Mouse (Mus musculus): Measurements from ENCODE around the gene Retn. TPM values are rescaled to one million over a fixed set of nuclear protein-coding genes. Genes with fewer than 3 reads are reported as not detected.

Retn gene
- polyA plus RNA-seq, 1 experiment = 3.0 TPM

GRCm38 (mm10) chr8:3671980-3672491 lies 16.5 kb downstream of the Retn start, which contains the start of gene Fcor:
TSS of gene Fcor (minus strand) at chr8:3672362.
- no peaks in the 10 kb centered on the region; the same call in 1 of the 2 replicates for H3K4me1 ChIP-seq (ENCODE audit: control insufficient read depth, insufficient read depth, low read length)
- WGBS = under 1% methylated on average over 23 of the region's 23 CpGs
- TF ChIP-seq CTCF (IDR thresholded peaks at IDR 0.05; ENCODE audit: control insufficient read depth, insufficient read depth, low read length) (peak; percentile 95), POLR2A (IDR thresholded peaks at IDR 0.05; ENCODE audit: borderline replicate concordance, control insufficient read depth, low read depth, low read length) (peak; percentile 31; the same call in 1 of the 2 replicates)
- peak within 1 kb of the TSS; percentile 63 for H3K4me3 ChIP-seq (replicated peaks; ENCODE audit: control insufficient read depth, low read depth, low read length)
- H3K27ac ChIP-seq (ENCODE audit: control insufficient read depth, insufficient read depth, low read depth, low read length, poor library complexity) = peak within 1 kb of the TSS; percentile 17

DNA sequence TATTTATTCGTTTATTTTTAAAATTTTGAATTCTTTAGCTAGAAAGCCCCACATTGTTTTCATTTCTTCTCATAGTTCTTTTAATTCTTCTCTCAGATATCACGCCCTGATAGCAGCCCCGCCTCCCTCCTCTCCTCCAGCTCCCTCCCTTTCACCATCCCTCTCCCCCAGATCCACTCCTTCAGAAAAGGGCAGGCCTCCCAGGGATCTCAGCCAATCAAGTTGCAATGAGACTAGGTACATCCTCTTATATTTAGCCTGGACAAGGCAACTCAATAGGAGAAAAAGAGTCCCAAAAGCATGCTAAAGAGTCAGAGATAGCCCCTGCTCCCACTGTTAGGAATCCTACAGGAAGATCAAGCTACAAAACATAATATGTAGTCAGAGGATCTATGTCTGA lies 19.1 kb downstream of the Retn start:
- Histone ChIP-seq H3K4me3 (replicated peaks; ENCODE audit: control insufficient read depth, low read depth, low read length) (no peak overlapping the region), H3K27ac (ENCODE audit: control insufficient read depth, insufficient read depth, low read depth, low read length, poor library complexity) (no peak overlapping the region), H3K4me1 (ENCODE audit: control insufficient read depth, insufficient read depth, low read length) (peaks cover 1% of the 10 kb centered on the region; the same call in 1 of the 2 replicates)
- WGBS = 78% methylated on average over 3 of the region's 3 CpGs
- no peak for TF ChIP-seq CTCF (IDR thresholded peaks at IDR 0.05; ENCODE audit: control insufficient read depth, insufficient read depth, low read length)
- no peak for TF ChIP-seq POLR2A (IDR thresholded peaks at IDR 0.05; ENCODE audit: borderline replicate concordance, control insufficient read depth, low read depth, low read length)

DNA sequence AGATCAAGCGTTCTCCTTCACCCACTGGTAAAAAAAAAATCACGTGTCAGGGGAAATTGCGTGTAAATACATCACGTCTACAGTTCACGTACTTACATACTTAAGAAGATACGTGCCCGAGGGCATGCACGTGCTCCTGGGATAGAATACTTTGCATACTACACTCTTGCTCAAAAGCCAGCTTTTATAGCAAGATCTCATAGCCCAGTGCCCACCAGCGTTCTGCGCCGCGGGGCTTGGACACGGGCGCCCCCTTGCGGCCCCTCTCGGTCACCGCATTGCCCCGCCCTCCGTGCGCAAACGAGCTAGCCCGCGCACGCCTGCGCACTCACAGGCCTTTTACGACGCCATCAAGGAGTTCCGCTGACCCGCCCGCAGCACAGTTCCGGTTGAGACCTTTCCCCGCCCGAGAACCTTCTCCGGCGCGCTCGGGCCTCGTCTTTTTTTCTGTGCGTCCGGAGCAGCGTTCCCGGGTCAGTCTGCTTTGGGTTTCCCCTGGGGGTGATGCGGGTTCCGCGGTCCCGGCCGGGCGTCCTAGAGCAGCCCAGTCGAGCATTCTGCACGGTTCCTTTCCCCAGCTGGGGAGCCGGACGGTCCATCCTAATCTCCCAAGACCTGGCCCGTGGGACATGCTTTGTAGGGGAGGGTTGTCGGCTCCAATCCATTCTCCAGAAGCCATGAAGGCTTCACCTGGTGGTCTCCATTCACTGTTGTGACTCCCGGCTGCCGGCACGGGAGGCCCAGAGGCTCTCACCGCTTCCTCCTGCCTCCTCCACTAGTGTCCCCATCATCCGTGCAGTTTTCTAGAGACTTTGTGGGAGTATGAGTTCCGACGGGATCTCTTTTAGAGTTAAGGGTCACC lies 20.8 kb downstream of the Retn start, which contains the start of gene Trappc5:
Gene Trappc5 (plus strand): TSS at position 169 of the 862 bp plus-strand sequence.
- under 1% methylated on average over 61 of the region's 61 CpGs for WGBS
- peak within 1 kb of the TSS; percentile 99 for H3K4me3 ChIP-seq (replicated peaks; ENCODE audit: control insufficient read depth, low read depth, low read length)
- TF ChIP-seq CTCF (IDR thresholded peaks at IDR 0.05; ENCODE audit: control insufficient read depth, insufficient read depth, low read length) (peak; percentile 86), POLR2A (IDR thresholded peaks at IDR 0.05; ENCODE audit: borderline replicate concordance, control insufficient read depth, low read depth, low read length) (peak; percentile 63; the same call in 1 of the 2 replicates)
- peaks cover 1% of the 10 kb centered on the region; the same call in 1 of the 2 replicates for H3K4me1 ChIP-seq (ENCODE audit: control insufficient read depth, insufficient read depth, low read length)
- peak within 1 kb of the TSS; percentile 95 for H3K27ac ChIP-seq (ENCODE audit: control insufficient read depth, insufficient read depth, low read depth, low read length, poor library complexity)

GRCm38 (mm10) chr8:3676993-3677579 lies 21.5 kb downstream of the Retn start:
- Histone ChIP-seq H3K4me1 (ENCODE audit: control insufficient read depth, insufficient read depth, low read length) (peaks cover 1% of the 10 kb centered on the region; the same call in 1 of the 2 replicates), H3K27ac (ENCODE audit: control insufficient read depth, insufficient read depth, low read depth, low read length, poor library complexity) (peak overlapping the region; percentile 95), H3K4me3 (replicated peaks; ENCODE audit: control insufficient read depth, low read depth, low read length) (peak overlapping the region; percentile 99)
- under 1% methylated on average over 15 of the region's 15 CpGs for WGBS
- TF ChIP-seq POLR2A (IDR thresholded peaks at IDR 0.05; ENCODE audit: borderline replicate concordance, control insufficient read depth, low read depth, low read length) = no peak
- no peak for TF ChIP-seq CTCF (IDR thresholded peaks at IDR 0.05; ENCODE audit: control insufficient read depth, insufficient read depth, low read length)

DNA sequence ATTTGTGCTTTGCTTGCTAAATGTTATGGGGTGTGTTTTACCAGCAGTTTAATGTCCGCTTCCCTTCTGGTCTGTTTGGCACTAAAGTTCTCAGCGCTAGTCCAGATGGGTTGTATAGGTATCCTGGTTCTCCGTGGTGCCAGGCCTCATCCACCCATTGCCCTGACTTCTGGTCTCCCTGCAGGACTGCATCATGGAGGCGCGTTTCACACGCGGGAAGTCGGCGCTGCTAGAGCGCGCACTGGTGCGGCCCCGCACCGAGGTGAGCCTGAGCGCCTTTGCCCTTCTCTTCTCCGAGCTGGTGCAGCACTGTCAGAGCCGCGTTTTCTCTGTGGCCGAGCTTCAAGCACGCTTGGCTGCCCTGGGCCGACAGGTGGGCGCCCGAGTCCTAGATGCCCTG lies 23.3 kb downstream of the Retn start:
- H3K4me3 ChIP-seq (replicated peaks; ENCODE audit: control insufficient read depth, low read depth, low read length) = no peak overlapping the region
- no peak overlapping the region for H3K27ac ChIP-seq (ENCODE audit: control insufficient read depth, insufficient read depth, low read depth, low read length, poor library complexity)
- WGBS = 97% methylated on average over 23 of the region's 23 CpGs
- TF ChIP-seq POLR2A (IDR thresholded peaks at IDR 0.05; ENCODE audit: borderline replicate concordance, control insufficient read depth, low read depth, low read length) (no peak), CTCF (IDR thresholded peaks at IDR 0.05; ENCODE audit: control insufficient read depth, insufficient read depth, low read length) (no peak)
- peaks cover 1% of the 10 kb centered on the region; the same call in 1 of the 2 replicates for H3K4me1 ChIP-seq (ENCODE audit: control insufficient read depth, insufficient read depth, low read length)

DNA sequence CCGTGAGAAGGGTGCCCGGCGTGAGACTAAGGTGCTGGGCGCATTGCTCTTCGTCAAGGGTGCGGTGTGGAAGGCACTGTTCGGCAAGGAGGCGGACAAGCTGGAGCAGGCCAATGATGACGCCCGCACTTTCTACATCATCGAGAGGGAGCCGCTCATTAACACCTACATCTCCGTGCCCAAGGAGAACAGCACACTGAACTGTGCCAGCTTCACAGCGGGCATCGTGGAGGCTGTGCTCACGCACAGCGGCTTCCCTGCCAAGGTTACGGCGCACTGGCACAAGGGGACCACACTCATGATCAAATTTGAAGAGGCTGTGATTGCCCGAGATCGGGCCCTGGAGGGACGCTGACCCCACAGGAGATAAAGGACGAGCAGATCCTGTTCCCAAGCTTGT lies 23.7 kb downstream of the Retn start:
- 92% methylated on average over 23 of the region's 23 CpGs for WGBS
- Histone ChIP-seq H3K4me3 (replicated peaks; ENCODE audit: control insufficient read depth, low read depth, low read length) (no peak overlapping the region), H3K4me1 (ENCODE audit: control insufficient read depth, insufficient read depth, low read length) (peaks cover 1% of the 10 kb centered on the region; the same call in 1 of the 2 replicates), H3K27ac (ENCODE audit: control insufficient read depth, insufficient read depth, low read depth, low read length, poor library complexity) (no peak overlapping the region)
- no peak for TF ChIP-seq CTCF (IDR thresholded peaks at IDR 0.05; ENCODE audit: control insufficient read depth, insufficient read depth, low read length)
- TF ChIP-seq POLR2A (IDR thresholded peaks at IDR 0.05; ENCODE audit: borderline replicate concordance, control insufficient read depth, low read depth, low read length) = no peak

DNA sequence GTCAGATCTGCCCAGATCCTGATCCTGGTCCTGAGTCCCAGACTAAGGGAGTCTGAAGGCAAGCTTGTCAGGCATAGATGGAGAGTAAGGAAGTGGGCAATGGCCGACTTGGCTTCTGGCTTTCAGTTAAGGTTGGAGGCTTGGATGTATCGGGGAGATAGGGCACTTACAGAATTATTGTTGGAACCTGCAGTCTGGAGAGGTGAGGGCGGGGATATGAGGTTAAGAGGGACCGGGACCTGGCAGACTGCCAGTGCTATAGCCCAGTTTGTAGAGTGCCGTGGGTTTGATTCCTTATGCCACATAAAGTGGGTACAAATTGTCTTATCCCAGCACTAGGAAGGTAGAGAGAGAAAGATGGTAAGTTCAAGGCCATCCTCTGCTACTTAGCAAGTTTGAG lies 24.1 kb downstream of the Retn start:
- 76% methylated on average over 5 of the region's 5 CpGs for WGBS
- peaks cover 1% of the 10 kb centered on the region; the same call in 1 of the 2 replicates for H3K4me1 ChIP-seq (ENCODE audit: control insufficient read depth, insufficient read depth, low read length)
- no peak overlapping the region for H3K27ac ChIP-seq (ENCODE audit: control insufficient read depth, insufficient read depth, low read depth, low read length, poor library complexity)
- TF ChIP-seq CTCF (IDR thresholded peaks at IDR 0.05; ENCODE audit: control insufficient read depth, insufficient read depth, low read length) (no peak), POLR2A (IDR thresholded peaks at IDR 0.05; ENCODE audit: borderline replicate concordance, control insufficient read depth, low read depth, low read length) (no peak)
- no peak overlapping the region for H3K4me3 ChIP-seq (replicated peaks; ENCODE audit: control insufficient read depth, low read depth, low read length)

DNA sequence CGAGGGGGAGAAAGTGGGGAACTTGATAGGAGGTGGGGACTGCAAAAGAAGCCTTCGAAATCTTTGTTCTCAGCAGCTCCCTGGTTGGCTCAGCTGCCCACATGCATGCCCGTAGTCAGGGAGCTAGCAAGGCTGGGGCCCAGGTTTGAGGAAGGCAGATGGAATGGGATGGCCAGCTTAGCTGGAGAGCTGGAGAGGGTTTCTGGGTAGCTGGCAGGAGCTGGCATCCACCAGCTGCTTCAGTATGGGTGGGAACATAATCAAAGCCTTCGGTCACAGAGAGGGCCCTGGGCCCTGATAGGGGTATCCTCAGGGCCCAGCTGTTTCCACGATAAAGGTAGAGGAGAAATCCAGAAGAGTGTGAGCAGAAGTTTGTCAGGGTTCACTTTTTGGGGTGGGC lies 26.9 kb downstream of the Retn start:
- Histone ChIP-seq H3K27ac (ENCODE audit: control insufficient read depth, insufficient read depth, low read depth, low read length, poor library complexity) (no peak overlapping the region), H3K4me3 (replicated peaks; ENCODE audit: control insufficient read depth, low read depth, low read length) (no peak overlapping the region), H3K4me1 (ENCODE audit: control insufficient read depth, insufficient read depth, low read length) (peaks cover under 1% of the 10 kb centered on the region; the same call in 1 of the 2 replicates)
- TF ChIP-seq CTCF (IDR thresholded peaks at IDR 0.05; ENCODE audit: control insufficient read depth, insufficient read depth, low read length) = no peak
- no peak for TF ChIP-seq POLR2A (IDR thresholded peaks at IDR 0.05; ENCODE audit: borderline replicate concordance, control insufficient read depth, low read depth, low read length)
- 76% methylated on average over 5 of the region's 5 CpGs for whole genome bisulfite sequencing
